Mouse (Mus musculus) MEL (cell line): ENCODE results near the gene Lrrk1. TPM values are rescaled to one million over a fixed set of nuclear protein-coding genes. Genes with fewer than 3 reads are reported as not detected.

Source experiments
- DNase-seq: peaks from one replicate; pipeline ENCODE4 v3.0.0; 2011; ENCODE audit warnings: low read depth, low spot score
- H3K27ac ChIP-seq: 2 replicates; pipeline ENCODE4 v1.5.1; 2012; ENCODE audit warnings: low read depth, mild to moderate bottlenecking, control low read depth, low read length, moderate library complexity; ENCODE audit not compliant: control insufficient read depth
- H3K27me3 ChIP-seq, 2 experiments: fragments of 150-350 bp in 1 of 2; sonication (generic) in 1 of 2; 2 replicates each; pipeline ENCODE4 v1.6.1; 2012; ENCODE audit warnings: low read length in 2 of 2, mild to moderate bottlenecking in 2 of 2, improper control_type of control experiment in 1 of 2, moderate library complexity in 1 of 2; ENCODE audit not compliant: insufficient read depth in 2 of 2, control insufficient read depth in 1 of 2
- H3K36me3 ChIP-seq, 2 experiments: 2 replicates each; pipeline ENCODE4 v1.6.1; 2012 to 2014; ENCODE audit warnings: low read length in 2 of 2, improper control_type of control experiment in 1 of 2, inconsistent platforms in 1 of 2, mild to moderate bottlenecking in 1 of 2; ENCODE audit not compliant: insufficient read depth in 2 of 2, control insufficient read depth in 1 of 2
- H3K4me1 ChIP-seq, 2 experiments: fragments of 150-350 bp in 1 of 2; sonication (generic) in 1 of 2; 2 replicates each; pipeline ENCODE4 v1.6.1; 2012; ENCODE audit warnings: low read length in 2 of 2, improper control_type of control experiment in 1 of 2, mild to moderate bottlenecking in 1 of 2; ENCODE audit not compliant: insufficient read depth in 2 of 2, control insufficient read depth in 1 of 2
- H3K4me3 ChIP-seq, 2 experiments: fragments of 150-350 bp in 1 of 2; sonication (generic) in 1 of 2; 2 replicates each; pipeline ENCODE4 v1.5.1; 2012; ENCODE audit warnings: low read depth in 2 of 2, low read length in 2 of 2, mild to moderate bottlenecking in 2 of 2, moderate library complexity in 2 of 2, control low read depth in 1 of 2, improper control_type of control experiment in 1 of 2; ENCODE audit not compliant: control insufficient read depth in 1 of 2, insufficient read depth in 1 of 2
- H3K79me2 ChIP-seq: 2 replicates; pipeline ENCODE4 v1.6.1; 2012; ENCODE audit warnings: mild to moderate bottlenecking, low read length, moderate library complexity; ENCODE audit not compliant: control insufficient read depth, poor library complexity, insufficient read depth
- H3K9ac ChIP-seq: 2 replicates; pipeline ENCODE4 v1.6.1; 2012; ENCODE audit warnings: low read depth, mild to moderate bottlenecking, control low read depth, low read length, moderate library complexity; ENCODE audit not compliant: control insufficient read depth, poor library complexity, severe bottlenecking
- H3K9me3 ChIP-seq: fragments of 150-350 bp; sonication (generic); replicated peaks from 2 replicates; pipeline ENCODE4 v1.6.1; 2012; ENCODE audit warnings: mild to moderate bottlenecking, low read length, improper control_type of control experiment, moderate library complexity; ENCODE audit not compliant: insufficient read depth
- BHLHE40 ChIP-seq: IDR thresholded peaks from 2 replicates; pipeline ENCODE4 v1.6.1; 2012; ENCODE audit warnings: low read depth, mild to moderate bottlenecking, inconsistent platforms, low read length, improper control_type of control experiment, borderline replicate concordance
- CHD1 ChIP-seq: IDR thresholded peaks from 2 replicates; pipeline ENCODE4 v1.6.1; 2012; ENCODE audit warnings: low read depth, mild to moderate bottlenecking, inconsistent platforms, low read length, improper control_type of control experiment
- E2F4 ChIP-seq: IDR thresholded peaks from 2 replicates; pipeline ENCODE4 v1.6.1; 2011; ENCODE audit warnings: low read depth, low read length, improper control_type of control experiment, borderline replicate concordance
- GABPA ChIP-seq: IDR thresholded peaks from 2 replicates; pipeline ENCODE4 v1.6.1; 2012; ENCODE audit warnings: low read depth, mild to moderate bottlenecking, inconsistent platforms, low read length, improper control_type of control experiment, moderate library complexity
- GATA1 ChIP-seq: IDR thresholded peaks from 2 replicates; pipeline ENCODE4 v1.6.1; 2011; ENCODE audit warnings: low read depth, low read length, improper control_type of control experiment
- KAT2A ChIP-seq: conservative IDR thresholded peaks from 2 replicates; pipeline ENCODE4 v1.6.1; 2012; ENCODE audit warnings: low read depth, low read length, improper control_type of control experiment, inconsistent platforms
- MAFK ChIP-seq: IDR thresholded peaks from 2 replicates; pipeline ENCODE4 v1.6.1; 2011; ENCODE audit warnings: low read depth, mild to moderate bottlenecking, low read length, improper control_type of control experiment, borderline replicate concordance
- MAX ChIP-seq: IDR thresholded peaks from 2 replicates; pipeline ENCODE4 v1.6.1; 2011; ENCODE audit warnings: low read length, improper control_type of control experiment
- MAZ ChIP-seq: IDR thresholded peaks from 2 replicates; pipeline ENCODE4 v1.6.1; 2012; ENCODE audit warnings: low read depth, mild to moderate bottlenecking, inconsistent platforms, low read length, improper control_type of control experiment
- MEF2A ChIP-seq: IDR thresholded peaks from 2 replicates; pipeline ENCODE4 v1.6.1; 2014; ENCODE audit warnings: low read depth, mild to moderate bottlenecking, inconsistent platforms, low read length, improper control_type of control experiment; ENCODE audit not compliant: poor library complexity, insufficient replicate concordance, severe bottlenecking; ENCODE audit errors: extremely low read depth
- MYB ChIP-seq: IDR thresholded peaks from 2 replicates; pipeline ENCODE4 v1.6.1; 2011; ENCODE audit warnings: mild to moderate bottlenecking, low read depth, low read length, improper control_type of control experiment
- MYC ChIP-seq: IDR thresholded peaks from 2 replicates; pipeline ENCODE4 v1.6.1; 2011; ENCODE audit warnings: low read depth, mild to moderate bottlenecking, low read length, improper control_type of control experiment, moderate library complexity
- NELFE ChIP-seq: IDR thresholded peaks from 2 replicates; pipeline ENCODE4 v1.6.1; 2011; ENCODE audit warnings: low read depth, low read length, improper control_type of control experiment
- POLR2A ChIP-seq, 2 experiments: IDR thresholded peaks; 2 replicates each; pipeline ENCODE4 v1.6.1; 2011 to 2012; ENCODE audit warnings: low read length in 2 of 2, mild to moderate bottlenecking in 2 of 2, control low read depth in 1 of 2, improper control_type of control experiment in 1 of 2, low read depth in 1 of 2, moderate library complexity in 1 of 2; ENCODE audit not compliant: control insufficient read depth in 1 of 2, insufficient read depth in 1 of 2, poor library complexity in 1 of 2
- POLR2AphosphoS2 ChIP-seq: IDR thresholded peaks from 2 replicates; pipeline ENCODE4 v1.6.1; 2011; ENCODE audit warnings: low read length, improper control_type of control experiment
- RAD21 ChIP-seq: IDR thresholded peaks from 2 replicates; pipeline ENCODE4 v1.6.1; 2011; ENCODE audit warnings: mild to moderate bottlenecking, low read depth, low read length, improper control_type of control experiment
- SIN3A ChIP-seq: IDR thresholded peaks from 2 replicates; pipeline ENCODE4 v1.6.1; 2012; ENCODE audit warnings: low read length, improper control_type of control experiment, inconsistent platforms
- SMC3 ChIP-seq: IDR thresholded peaks from 2 replicates; pipeline ENCODE4 v1.6.1; 2011; ENCODE audit warnings: low read depth, low read length, improper control_type of control experiment
- TBP ChIP-seq: IDR thresholded peaks from 2 replicates; pipeline ENCODE4 v1.8.0; 2011; ENCODE audit warnings: low read depth, low read length, improper control_type of control experiment
- TCF12 ChIP-seq: IDR thresholded peaks from 2 replicates; pipeline ENCODE4 v1.6.1; 2014; ENCODE audit warnings: low read depth, mild to moderate bottlenecking, inconsistent platforms, low read length, improper control_type of control experiment, moderate library complexity
- USF1 ChIP-seq: IDR thresholded peaks from 2 replicates; pipeline ENCODE4 v1.6.1; 2014; ENCODE audit warnings: low read depth, mild to moderate bottlenecking, inconsistent platforms, low read length, improper control_type of control experiment, moderate library complexity
- ZC3H11A ChIP-seq: IDR thresholded peaks from 2 replicates; pipeline ENCODE4 v1.6.1; 2012; ENCODE audit warnings: low read depth, mild to moderate bottlenecking, inconsistent platforms, low read length, improper control_type of control experiment
- ZMIZ1 ChIP-seq: IDR thresholded peaks from 2 replicates; pipeline ENCODE4 v1.6.1; 2012; ENCODE audit warnings: low read depth, mild to moderate bottlenecking, inconsistent platforms, low read length, improper control_type of control experiment, moderate library complexity
- polyA plus RNA-seq, 2 experiments: library from polyadenylated mRNA; stranded (reverse) in 1 of 2; unstranded in 1 of 2; fragments of >175 nt in 1 of 2; fragments of >200 nt in 1 of 2; gene quantifications; 2 replicates each; pipeline versions ENCODE4 v1.2.1 to v1.2.4; 2012; ENCODE audit warnings: low replicate concordance in 2 of 2, low read depth in 1 of 2; ENCODE audit not compliant: insufficient read length in 2 of 2, insufficient read depth in 1 of 2, missing spikeins in 1 of 2
- total RNA-seq: library from RNA; depleted of rRNA; stranded (reverse); fragments of 300-350 nt; gene quantifications from 2 replicates; pipeline ENCODE4 v1.2.3, GENCODE M21; 2012

Lrrk1 gene
- total and polyA plus RNA-seq, 3 experiments = 9.1 to 19.1 TPM; not detected in 1

- no peak overlapping the region for H3K27ac ChIP-seq
- DNase-seq = no peak
- H3K27me3 ChIP-seq = no peaks in the 10 kb centered on the region
- no peaks in the 10 kb centered on the region for H3K9me3 ChIP-seq
- no peaks in the 10 kb centered on the region for H3K79me2 ChIP-seq
- H3K9ac ChIP-seq = no peak overlapping the region
- H3K4me1 ChIP-seq = no peaks in the 10 kb centered on the region
- no peaks in the 10 kb centered on the region for H3K36me3 ChIP-seq
- H3K4me3 ChIP-seq = no peak overlapping the region
- TF ChIP-seq MAZ = no peak
- no peak for TF ChIP-seq TCF12
- no peak for TF ChIP-seq KAT2A
- no peak for TF ChIP-seq MAX
- no peak for TF ChIP-seq NELFE
- TF ChIP-seq SMC3 = no peak
- TF ChIP-seq CHD1 = no peak
- no peak for TF ChIP-seq GATA1
- no peak for TF ChIP-seq ZMIZ1
- TF ChIP-seq USF1 = no peak
- TF ChIP-seq TBP = no peak
- no peak for TF ChIP-seq SIN3A
- no peak for TF ChIP-seq E2F4
- TF ChIP-seq MYC = no peak
- no peak for TF ChIP-seq GABPA
- TF ChIP-seq MAFK = no peak
These were observed 146.2 kb downstream of the Lrrk1 start for GRCm38 (mm10) chr7:66241855-66242412.

- TF ChIP-seq MAX (no peak), GATA1 (no peak), ZMIZ1 (no peak), RAD21 (no peak), TBP (no peak), USF1 (no peak), MYB (no peak), POLR2AphosphoS2 (no peak), KAT2A (no peak), GABPA (no peak), MEF2A (no peak), SMC3 (no peak), ZC3H11A (no peak), BHLHE40 (no peak), POLR2A (IDR thresholded peaks at IDR 0.05; ENCODE audit: control insufficient read depth in 1 of 2, insufficient read depth in 1 of 2, low read depth in 1 of 2, low read length in 2 of 2, poor library complexity in 1 of 2) (no peak)
- no peak overlapping the region for H3K27ac ChIP-seq
- no peaks in the 10 kb centered on the region for H3K9me3 ChIP-seq
- no peak overlapping the region for H3K4me3 ChIP-seq
- no peak for DNase-seq
- H3K9ac ChIP-seq = no peak overlapping the region
- no peaks in the 10 kb centered on the region for H3K36me3 ChIP-seq
- H3K27me3 ChIP-seq = no peaks in the 10 kb centered on the region
- H3K4me1 ChIP-seq = peaks cover 0 to 4% of the 10 kb centered on the region in 2 experiments; a peak in 2 of 4 replicates
- H3K79me2 ChIP-seq = no peaks in the 10 kb centered on the region
These were observed 150.0 kb downstream of the Lrrk1 start for GRCm38 (mm10) chr7:66238157-66238556.
